Mouse (Mus musculus): ENCODE results near the gene Ak9.

DNA sequence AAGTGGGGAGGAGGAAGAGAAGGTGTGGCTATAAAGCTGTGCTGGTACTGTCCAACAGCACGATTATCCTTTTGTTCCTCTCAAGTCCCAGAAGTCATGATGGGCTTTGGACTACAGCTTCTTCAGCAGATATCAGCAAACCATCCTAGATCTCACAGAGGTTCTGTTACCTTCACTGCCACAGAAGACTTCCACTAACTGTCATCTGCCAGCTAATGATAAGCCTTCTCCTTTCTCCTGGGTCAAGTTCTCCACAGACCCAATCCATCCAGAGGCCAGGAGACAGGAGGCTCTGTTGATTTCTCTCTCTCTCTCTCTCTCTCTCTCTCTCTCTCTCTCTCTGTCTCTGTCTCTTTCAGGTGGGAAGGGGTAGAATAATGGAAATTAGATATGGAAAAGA is 144.4 kb downstream of the Ak9 start:
- TF ChIP-seq CTCF (IDR thresholded peaks at IDR 0.05; ENCODE audit: low read depth) (no peak), EP300 (optimal IDR thresholded peaks at IDR 0.05) (no peak)
